Mouse (Mus musculus) bone marrow macrophage, adult 2 months (primary cell): ENCODE results near the gene Zfp575.

Experiments
- CTCF ChIP-seq: IDR thresholded peaks from 2 replicates; pipeline ENCODE4 v1.5.1; 2012; ENCODE audit warnings: low read depth, mild to moderate bottlenecking, low read length, moderate library complexity
- POLR2A ChIP-seq: IDR thresholded peaks from 2 replicates; pipeline ENCODE4 v1.6.1; 2012; ENCODE audit warnings: mild to moderate bottlenecking, low read depth, low read length, borderline replicate concordance

GRCm38 (mm10) chr7:24577811-24578210 lies 9.6 kb downstream of the Zfp575 start:
- TF ChIP-seq POLR2A (no peak), CTCF (no peak)
